Mouse (Mus musculus) bone marrow macrophage, adult 2 months (primary cell): ENCODE measurements around the gene Gcc2.

Source experiments
- CTCF ChIP-seq: IDR thresholded peaks from 2 replicates; pipeline ENCODE4 v1.5.1; 2012; ENCODE audit warnings: low read depth, mild to moderate bottlenecking, low read length, moderate library complexity
- POLR2A ChIP-seq: IDR thresholded peaks from 2 replicates; pipeline ENCODE4 v1.6.1; 2012; ENCODE audit warnings: mild to moderate bottlenecking, low read depth, low read length, borderline replicate concordance

DNA sequence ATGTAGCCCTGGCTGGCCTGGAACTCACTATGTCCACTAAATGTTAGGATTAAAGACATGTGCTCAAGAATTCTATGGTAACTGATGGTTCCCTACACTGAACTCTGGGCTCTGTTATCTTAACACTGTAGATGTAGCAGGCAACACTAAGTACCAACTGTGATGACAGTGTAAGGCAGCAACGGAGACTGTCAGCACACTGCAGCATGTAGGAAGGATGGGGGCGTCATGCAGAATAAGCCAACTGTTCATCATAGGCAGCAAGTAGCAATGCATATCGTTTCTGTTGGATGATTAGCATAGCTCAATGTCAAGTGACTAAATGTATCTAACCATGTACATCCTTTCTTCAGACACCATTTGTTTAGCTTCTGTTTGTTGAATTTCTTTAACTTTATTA lies 38.9 kb downstream of the Gcc2 start:
- TF ChIP-seq CTCF, result no peak
- TF ChIP-seq POLR2A, result no peak
